In the genomic region with DNA sequence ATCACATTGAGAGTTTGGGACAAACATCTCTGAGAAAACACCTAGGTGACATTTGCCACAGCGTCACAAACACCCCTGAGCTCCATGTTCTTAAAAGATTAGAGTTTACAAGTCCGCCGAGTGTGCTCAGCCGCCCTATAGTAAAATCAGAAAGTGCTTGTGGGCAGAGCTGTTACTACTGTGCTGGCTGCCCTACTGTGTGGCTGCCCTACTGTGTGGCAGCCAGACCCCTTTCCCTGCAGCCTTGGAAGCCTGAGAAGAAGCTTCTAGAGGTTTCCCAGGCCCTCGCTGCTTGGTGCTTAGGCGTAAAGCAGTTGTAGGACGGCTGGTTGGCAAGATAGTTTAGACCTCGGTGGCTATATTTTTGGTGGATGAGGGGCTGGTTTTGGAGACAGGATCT, we compare ENCODE assay signal across 36 mouse cellular contexts. TPM values are rescaled to one million over a fixed set of nuclear protein-coding genes. Genes with fewer than 3 reads are reported as not detected.
"Had no signal": no experiment of that assay in that cellular context is flagged by ENCODE, and none has a peak within 500 bp of the region (broad histone marks: within the 10 kb centered on the region; RNA-seq: fewer than 3 reads in every experiment).

No protein-coding gene starts in this region.

- ATAC-seq: liver, embryonic 12.5 days; liver, postnatal 0 days; lung, postnatal 0 days; midbrain, embryonic 13.5 days; midbrain, embryonic 15.5 days; midbrain, embryonic 16.5 days had no signal

- H3K27me3 ChIP-seq: limb, embryonic 12.5 days; limb, embryonic 13.5 days; limb, embryonic 15.5 days; liver, embryonic 12.5 days; liver, embryonic 13.5 days; liver, embryonic 15.5 days; lung, embryonic 15.5 days; megakaryocyte, embryonic 14.5 days; midbrain, embryonic 12.5 days; midbrain, embryonic 13.5 days; midbrain, embryonic 15.5 days had no signal

- H3K27ac ChIP-seq: left cerebral cortex, adult 2 months; limb, embryonic 10.5 days; limb, embryonic 12.5 days; limb, embryonic 13.5 days; limb, embryonic 15.5 days; liver, embryonic 12.5 days; liver, embryonic 13.5 days; liver, embryonic 14.5 days; liver, embryonic 15.5 days; lung, embryonic 15.5 days; macrophage; midbrain, embryonic 10.5 days; midbrain, embryonic 12.5 days; midbrain, embryonic 13.5 days; midbrain, embryonic 15.5 days had no signal

- H3K9ac ChIP-seq: limb, embryonic 12.5 days; limb, embryonic 13.5 days; limb, embryonic 15.5 days; liver, embryonic 12.5 days; liver, embryonic 13.5 days; liver, embryonic 14.5 days; liver, embryonic 15.5 days; liver, postnatal 0 days; lung, embryonic 14.5 days; lung, embryonic 15.5 days; midbrain, embryonic 12.5 days; midbrain, embryonic 13.5 days; midbrain, embryonic 15.5 days had no signal

- DNase-seq: left cerebral cortex, postnatal 4 days; liver; liver, embryonic 13.5 days; liver, postnatal 0 days; lung, adult 18-20 months; lung, adult 2 months; lung, embryonic 14.5 days; lung, postnatal 10 days; lung, postnatal 14 days; lung, postnatal 36 days; lung, postnatal 4 days; midbrain, embryonic 14.5 days had no signal

- H3K9me3 ChIP-seq: limb, embryonic 10.5 days; limb, embryonic 12.5 days; limb, embryonic 13.5 days; limb, embryonic 15.5 days; liver, embryonic 12.5 days; liver, embryonic 13.5 days; liver, embryonic 15.5 days; lung, embryonic 15.5 days; megakaryocyte, embryonic 14.5 days; midbrain, embryonic 10.5 days; midbrain, embryonic 12.5 days; midbrain, embryonic 13.5 days; midbrain, embryonic 15.5 days had no signal

- H3K4me3 ChIP-seq: left cerebral cortex, adult 2 months; limb, embryonic 10.5 days; limb, embryonic 12.5 days; limb, embryonic 13.5 days; limb, embryonic 15.5 days; liver, embryonic 12.5 days; liver, embryonic 13.5 days; liver, embryonic 15.5 days; lung, embryonic 15.5 days; megakaryocyte, embryonic 14.5 days; midbrain, embryonic 10.5 days; midbrain, embryonic 12.5 days; midbrain, embryonic 13.5 days; midbrain, embryonic 15.5 days; myocyte had no signal

- H3K4me1 ChIP-seq: limb, embryonic 10.5 days; limb, embryonic 12.5 days; limb, embryonic 13.5 days; limb, embryonic 15.5 days; liver, embryonic 12.5 days; liver, embryonic 13.5 days; liver, embryonic 15.5 days; midbrain, embryonic 10.5 days; midbrain, embryonic 12.5 days; midbrain, embryonic 13.5 days; midbrain, embryonic 15.5 days had no signal

- H3K4me2 ChIP-seq: limb, embryonic 12.5 days; limb, embryonic 13.5 days; limb, embryonic 15.5 days; liver, embryonic 11.5 days; liver, embryonic 12.5 days; liver, embryonic 13.5 days; liver, embryonic 15.5 days; lung, embryonic 14.5 days; lung, embryonic 15.5 days; midbrain, embryonic 11.5 days; midbrain, embryonic 12.5 days; midbrain, embryonic 13.5 days; midbrain, embryonic 15.5 days had no signal

RNA-seq across cellular contexts. Expression of gene F2, which starts 23.4 kb away (rescaled TPM):
- total RNA-seq: left cerebral cortex, postnatal 36 days; megakaryocyte progenitor cell, adult 5-6 weeks; megakaryocyte, adult 5-6 weeks; midbrain, postnatal 0 days had no signal
- polyA plus RNA-seq: limb, embryonic 10.5 days; macrophage; midbrain, embryonic 12.5 days; midbrain, embryonic 13.5 days had no signal
